Mouse (Mus musculus) megakaryocyte, adult 5-6 weeks (primary cell): ENCODE data around the gene Rab1a. TPM values are rescaled to one million over a fixed set of nuclear protein-coding genes. Genes with fewer than 3 reads are reported as not detected.
"Not testable (repeated sequence)": the region's sequence is repeated elsewhere in the genome, so short reads cannot be mapped to it uniquely, and the experiment has no call there.

ENCODE experiments used
- ATAC-seq: 2 replicates; pipeline ENCODE4 v1.8.0; 2016; ENCODE audit warnings: mild to moderate bottlenecking, inconsistent platforms; ENCODE audit not compliant: poor library complexity, severe bottlenecking
- total RNA-seq, 2 experiments: library from RNA; stranded (forward) in 1 of 2; stranded (reverse) in 1 of 2; fragments of 153-499, 151-499 nt in 1 of 2; fragments of 221-1000, 200-1000 nt in 1 of 2; gene quantifications; 2 replicates each; pipeline versions ENCODE4 v1.2.3 to v1.2.4; 2015 to 2017

The Rab1a gene
- total RNA-seq, 2 experiments from 2014 or later: 91.3 to 218 TPM

- ATAC-seq: peak; percentile 57; the same call in 1 of the 2 replicates
Measured at GRCm38 (mm10) chr11:20216415-20216814, 15.2 kb downstream of the Rab1a start.

GRCm38 (mm10) chr11:20217227-20217626 lies 16.0 kb downstream of the Rab1a start:
- no peak for ATAC-seq

- ATAC-seq: not testable (repeated sequence)
Measured at GRCm38 (mm10) chr11:20221671-20222070, 20.4 kb downstream of the Rab1a start.

DNA sequence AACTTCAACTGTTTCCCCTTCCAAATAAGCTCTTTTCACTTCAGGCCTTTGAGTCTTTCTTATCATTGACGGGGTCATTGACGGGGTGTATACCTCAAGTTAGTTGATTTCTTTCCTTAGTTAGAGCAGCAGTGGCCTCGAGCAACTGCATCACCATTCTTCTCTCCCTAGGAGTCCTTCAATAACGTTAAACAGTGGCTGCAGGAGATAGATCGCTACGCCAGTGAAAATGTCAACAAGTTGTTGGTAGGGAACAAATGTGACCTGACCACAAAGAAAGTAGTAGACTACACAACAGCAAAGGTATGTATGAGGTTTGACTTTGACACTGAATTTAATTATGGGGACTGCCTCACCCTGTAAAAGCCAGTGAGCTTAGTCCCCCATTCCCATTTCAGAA lies 23.0 kb downstream of the Rab1a start:
- no peak for ATAC-seq

GRCm38 (mm10) chr11:20225938-20226337 lies 24.7 kb downstream of the Rab1a start:
- no peak for ATAC-seq

DNA sequence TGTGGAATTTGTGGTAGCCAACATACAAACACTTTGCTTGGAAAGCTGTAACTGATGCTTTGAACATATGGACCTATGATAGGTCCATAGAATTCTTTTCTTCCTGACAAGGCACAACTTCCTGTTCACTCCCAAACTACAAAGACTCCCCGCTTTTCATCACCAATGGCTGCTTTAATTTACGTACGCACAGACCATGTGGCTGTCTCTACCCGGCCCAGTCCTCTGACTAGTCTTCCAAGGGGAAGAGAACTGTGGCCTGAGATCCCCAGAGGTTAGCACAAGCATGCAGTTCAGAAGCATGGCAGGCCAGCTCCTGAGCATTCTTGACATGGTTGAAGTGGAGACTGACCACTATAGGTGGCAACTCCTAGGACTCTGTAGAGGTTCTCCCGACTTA lies 27.4 kb downstream of the Rab1a start:
- no peak for ATAC-seq

GRCm38 (mm10) chr11:20229311-20229710 lies 28.1 kb downstream of the Rab1a start:
- ATAC-seq: no peak

DNA sequence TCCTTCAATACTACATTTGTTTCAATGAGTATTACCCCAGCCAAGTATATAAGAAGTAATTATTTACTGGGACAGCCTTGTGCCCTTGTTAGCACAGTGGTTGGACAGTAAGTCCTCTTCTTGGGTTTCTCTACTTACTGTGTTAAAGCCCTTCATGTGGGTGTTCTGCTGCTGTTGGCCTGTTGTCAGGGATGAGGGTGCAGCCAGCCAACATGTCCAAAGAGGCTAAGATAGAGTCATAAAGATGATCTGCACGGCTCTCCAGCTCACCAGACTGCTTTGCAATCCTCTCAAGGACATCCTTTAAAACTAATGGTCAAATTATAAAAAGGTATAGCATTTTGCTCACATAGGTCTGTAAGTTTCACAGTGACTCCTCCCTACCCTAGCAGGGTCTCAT lies 29.1 kb downstream of the Rab1a start:
- ATAC-seq: no peak

GRCm38 (mm10) chr11:20231128-20231878 lies 30.1 kb downstream of the Rab1a start:
- peak; percentile 96 for ATAC-seq

DNA sequence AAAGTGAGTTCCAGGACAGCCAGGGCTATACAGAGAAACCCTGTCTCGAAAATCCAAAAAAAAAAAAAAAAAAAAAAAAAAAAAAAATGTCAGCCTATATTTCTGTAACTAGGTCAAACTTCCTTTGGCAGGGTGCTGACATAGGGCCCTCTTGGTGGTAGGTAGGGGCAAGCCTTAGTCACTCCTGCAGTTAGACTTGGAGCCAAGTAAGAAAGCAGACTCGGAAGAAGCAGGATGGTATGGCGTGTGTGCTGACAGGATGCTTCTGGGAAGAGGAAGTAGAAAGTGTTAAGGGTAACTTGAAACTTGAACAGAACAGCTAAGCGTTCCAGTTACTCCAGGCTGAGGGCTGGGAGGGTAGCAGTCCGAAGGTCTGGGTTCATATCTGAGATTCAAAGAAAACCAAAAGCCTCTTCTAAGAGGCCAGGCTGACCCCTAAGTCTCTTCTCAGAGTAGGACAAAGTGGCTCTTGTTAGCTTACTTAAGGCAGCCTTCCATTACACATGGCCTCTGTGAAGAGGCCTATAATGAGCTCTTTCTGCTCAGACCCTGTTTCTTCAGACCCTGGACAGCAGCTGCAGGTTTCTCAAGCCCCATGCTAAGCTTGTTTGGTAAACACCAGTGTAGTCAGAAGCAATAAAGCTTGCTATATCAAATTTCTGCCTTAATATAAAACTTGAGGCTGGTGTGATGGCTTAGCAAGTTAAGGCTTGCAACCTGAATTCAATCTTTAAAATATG lies 31.0 kb downstream of the Rab1a start:
- peak; percentile 64 for ATAC-seq

DNA sequence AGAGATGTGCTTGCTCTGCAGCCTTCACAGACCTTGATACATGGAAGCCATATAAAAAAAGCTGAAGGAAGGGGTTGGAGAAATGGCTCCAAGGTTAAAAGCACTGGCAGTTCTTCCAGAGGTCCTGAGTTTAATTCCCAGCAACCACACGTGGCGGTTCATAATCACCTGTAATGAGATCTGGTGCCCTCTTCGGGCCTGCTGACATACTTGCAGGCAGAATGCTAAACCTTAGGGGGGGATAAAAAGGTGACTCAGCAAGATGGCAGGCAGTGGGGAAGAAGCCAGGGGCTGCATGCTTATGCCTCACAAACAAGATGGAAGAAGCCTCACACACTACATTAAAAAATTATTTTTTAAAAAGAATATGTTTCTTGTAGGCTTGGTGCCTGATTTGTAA lies 33.0 kb downstream of the Rab1a start:
- ATAC-seq: no peak

GRCm38 (mm10) chr11:20237018-20237417 lies 35.8 kb downstream of the Rab1a start:
- ATAC-seq: no peak

- ATAC-seq: no peak
Measured at GRCm38 (mm10) chr11:20237976-20238375, 36.7 kb downstream of the Rab1a start.

DNA sequence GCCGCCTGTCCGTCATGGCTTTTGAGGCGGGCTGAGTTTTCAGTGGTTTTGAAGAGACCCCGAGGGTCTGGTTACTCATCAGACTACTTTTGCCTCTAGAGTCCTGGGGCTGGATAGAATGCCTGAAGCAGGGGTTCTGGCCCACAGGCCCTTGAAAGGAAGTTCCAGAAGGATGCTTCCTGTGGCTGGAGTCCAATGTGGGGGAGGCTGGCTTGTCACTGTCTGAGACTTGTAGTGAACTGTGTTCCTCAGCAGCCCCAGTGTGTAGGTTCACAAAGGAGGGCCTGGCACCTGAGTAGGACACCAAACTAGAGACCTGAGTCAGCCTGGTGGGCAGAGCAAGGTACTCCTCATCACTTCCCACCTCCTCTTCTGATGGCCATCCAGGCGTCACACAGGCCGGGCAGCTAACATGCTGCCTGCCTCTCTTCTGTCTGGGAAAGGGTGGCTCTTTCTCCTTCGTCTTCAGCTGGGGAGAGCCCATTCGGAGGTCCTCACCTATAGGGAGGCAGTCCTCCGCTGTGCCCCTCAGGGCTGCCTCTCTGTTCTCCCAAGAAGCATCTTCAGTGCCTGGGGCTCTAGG lies 38.1 kb downstream of the Rab1a start:
- ATAC-seq: no peak

DNA sequence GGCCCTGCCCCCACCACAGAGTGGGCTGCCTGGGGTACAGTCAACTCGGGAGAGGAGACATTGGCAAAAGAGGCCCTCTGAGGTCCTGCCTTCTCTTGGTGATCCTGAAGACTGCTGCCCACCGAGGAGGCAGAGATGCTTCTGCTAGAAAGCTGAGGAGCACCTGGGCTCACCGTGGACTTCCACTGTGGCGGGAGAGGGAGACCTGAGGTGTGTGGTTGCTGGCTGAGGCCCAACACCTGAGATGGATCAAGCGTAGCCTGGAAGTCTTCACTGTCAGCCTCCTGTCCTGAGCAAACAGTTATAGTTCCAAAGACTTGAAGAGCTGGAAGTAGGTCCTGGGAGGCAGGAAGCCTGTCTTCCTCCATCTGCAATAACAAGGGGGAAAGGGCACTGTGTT lies 39.1 kb downstream of the Rab1a start:
- ATAC-seq: 0 out of 2 replicates have a peak, but pooled peaks have one; percentile 51

DNA sequence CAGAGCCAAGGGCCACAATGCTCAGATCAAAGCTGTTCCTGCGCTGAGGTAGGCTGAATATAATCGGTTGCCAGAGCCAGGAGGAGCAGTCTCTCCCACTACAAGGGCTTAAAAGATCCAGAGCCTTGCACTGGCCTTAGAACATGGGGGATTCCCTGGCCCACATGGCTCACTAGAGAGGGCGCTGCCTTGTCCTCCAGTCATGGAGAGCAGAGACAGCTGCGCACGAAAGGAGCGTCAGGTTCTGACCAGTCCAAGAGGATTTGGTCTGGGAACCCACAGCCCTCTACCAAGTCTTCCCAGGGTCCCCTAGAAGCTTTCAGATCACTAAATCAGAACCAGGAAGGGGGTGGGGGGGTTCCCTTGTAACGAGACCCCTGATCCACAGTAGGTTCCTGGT lies 40.1 kb downstream of the Rab1a start:
- no peak for ATAC-seq

- no peak for ATAC-seq
Measured at GRCm38 (mm10) chr11:20242366-20243056, 41.3 kb downstream of the Rab1a start.

GRCm38 (mm10) chr11:20243214-20243913 lies 42.1 kb downstream of the Rab1a start:
- no peak for ATAC-seq

DNA sequence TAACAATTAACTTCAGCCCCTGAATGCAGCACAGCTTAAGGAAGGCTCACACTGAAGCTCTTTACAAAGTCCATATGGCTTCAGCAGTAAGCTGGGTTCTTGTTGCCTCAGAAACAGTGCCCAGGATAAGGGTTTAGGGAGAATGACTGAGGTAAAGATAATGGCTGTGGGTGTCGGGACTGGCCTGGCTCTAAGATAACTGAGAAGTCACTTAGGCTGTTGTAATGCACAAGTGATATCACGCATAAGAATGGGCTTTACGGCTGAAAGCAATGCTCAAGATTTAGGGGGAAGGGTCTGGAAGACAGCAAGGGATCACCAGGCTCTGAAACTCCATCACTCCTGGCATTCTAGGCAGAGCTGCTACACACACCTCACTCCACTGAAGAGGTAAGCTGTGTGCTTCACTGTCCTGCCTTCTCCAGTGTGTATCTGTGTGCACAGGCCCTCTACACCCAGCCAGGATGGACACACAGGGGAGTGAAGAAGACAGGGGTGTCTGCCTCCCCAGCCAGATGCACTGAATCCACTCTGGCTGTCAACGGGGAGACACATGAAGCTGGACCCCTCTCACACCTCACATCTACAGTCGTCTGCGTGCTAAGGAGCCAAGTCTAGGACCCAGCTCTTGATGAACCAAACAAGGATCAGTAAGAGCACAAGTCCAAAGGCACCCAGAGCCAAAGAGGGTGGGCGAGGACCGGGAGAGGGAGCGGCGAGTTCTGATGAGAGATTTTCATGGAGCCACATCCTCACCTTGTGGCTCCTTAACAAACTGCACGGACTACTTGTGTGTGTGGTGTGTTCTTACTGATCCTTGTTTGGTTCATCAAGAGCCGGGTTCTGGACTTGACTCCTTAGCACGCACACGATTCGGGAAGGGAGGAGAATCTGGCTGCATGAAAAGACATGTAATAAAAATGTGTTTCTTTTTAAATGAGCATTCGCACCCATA lies 43.4 kb downstream of the Rab1a start:
- ATAC-seq: no peak

- ATAC-seq: no peak
Measured at GRCm38 (mm10) chr11:20245316-20245715, 44.1 kb downstream of the Rab1a start.
